Mouse (Mus musculus) hindbrain, embryonic 13.5 days (tissue): ENCODE results near the gene Ganc. TPM values are rescaled to one million over a fixed set of nuclear protein-coding genes. Genes with fewer than 3 reads are reported as not detected.

Source experiments
- polyA plus RNA-seq: library from polyadenylated mRNA; unstranded; fragments of >200 nt; fragmentation: Nextera tagmentation; extraction: Ambion mirVana; gene quantifications from 2 replicates; pipeline ENCODE4 v1.2.1, GENCODE M21; 2015

The Ganc gene
- polyA plus RNA-seq, 1 experiment from 2014 or later = 10.3 TPM

Other genes with a start within 250 kb of the Ganc start
- gene Ehd4, start 249.3 kb upstream of the Ganc start, polyA plus RNA-seq = 16.1 and 19.9 TPM in 2 replicates
- gene Pla2g4e, start 158.6 kb upstream of the Ganc start, polyA plus RNA-seq = 1.2 and 2.0 TPM in 2 replicates
- gene Pla2g4d, start 114.7 kb upstream of the Ganc start, polyA plus RNA-seq = 0.05 TPM in 1 of 2 replicates, not detected in the other
- gene Pla2g4f, start 89.7 kb upstream of the Ganc start, polyA plus RNA-seq = not detected in 2 replicates
- gene Vps39, start 50.8 kb upstream of the Ganc start, polyA plus RNA-seq = 44.8 and 47.4 TPM in 2 replicates
- gene Tmem87a, start 217 bp downstream of the Ganc start, polyA plus RNA-seq = 8.4 and 9.6 TPM in 2 replicates
- gene Capn3, start 52.1 kb downstream of the Ganc start, polyA plus RNA-seq = 1.5 and 1.6 TPM in 2 replicates
- 43.6 and 44.2 TPM in 2 replicates for gene Zfp106, start 159.9 kb downstream of the Ganc start, polyA plus RNA-seq
- 22.1 and 23.7 TPM in 2 replicates for gene Snap23, start 163.8 kb downstream of the Ganc start, polyA plus RNA-seq
- 29.3 and 31.8 TPM in 2 replicates for gene Haus2, start 205.5 kb downstream of the Ganc start, polyA plus RNA-seq
- 34.1 and 36.1 TPM in 2 replicates for gene Lrrc57, start 205.6 kb downstream of the Ganc start, polyA plus RNA-seq
- gene Stard9, start 225.2 kb downstream of the Ganc start, polyA plus RNA-seq = 5.0 TPM in 2 replicates